Mouse (Mus musculus) embryonic stem cell, embryonic (primary cell): ENCODE results near the gene A930004D18Rik.

Source experiments
- CTCF ChIA-PET, 4 experiments: fragments of 300-600 bp in 2 of 4; fragments of 350-600 bp in 2 of 4; sonication (Branson Sonifier 250); formaldehyde crosslinking; loops; one replicate each; lab custom pipeline; 2022; ENCODE audit warnings: inconsistent platforms in 2 of 4; lab: Charles Lee
- POLR2A ChIA-PET, 4 experiments: fragments of 300-600 bp in 2 of 4; fragments of 350-600 bp in 2 of 4; sonication (Branson Sonifier 250); formaldehyde crosslinking; loops; one replicate each; lab custom pipeline; 2022; ENCODE audit warnings: antibody characterized with exemption in 4 of 4, inconsistent platforms in 1 of 4; lab: Charles Lee

Gene A930004D18Rik

DNA sequence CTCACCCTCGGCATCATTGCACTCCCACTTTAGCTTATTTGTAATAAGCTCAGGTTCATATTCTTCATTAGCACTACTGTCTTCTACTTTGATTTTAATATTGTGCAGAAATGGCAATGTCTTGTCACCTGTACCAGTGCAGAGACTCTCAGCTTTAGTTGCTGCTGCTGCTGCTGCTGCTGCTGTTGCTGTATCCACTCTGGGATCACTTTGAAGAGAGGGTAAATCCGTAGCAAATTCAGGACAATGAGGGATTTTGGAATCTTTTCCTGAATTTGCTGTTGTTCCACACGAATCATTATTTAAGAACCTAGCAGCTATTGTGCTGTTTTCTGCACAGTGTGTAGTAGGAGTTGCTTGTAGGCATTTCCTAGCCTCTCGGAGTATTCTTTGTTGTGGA is 8.6 kb upstream of the A930004D18Rik start:
- CTCF ChIA-PET, result interaction anchor here in 2 of 4 experiments (1.2 to 1.4 kb wide), 2 partner anchors 11 to 19 kb away, joined by 3 read pairs; no protein-coding TSS in a partner anchor
- POLR2A ChIA-PET, result interaction anchor here (0.7 to 9.3 kb wide), 22 partner anchors 8 to 151 kb away, joined by 3 to 125 read pairs (median 4); partner anchors contain the start of genes Mllt10 (in 2 of the 4) and A930004D18Rik (in 1 of the 4)

DNA sequence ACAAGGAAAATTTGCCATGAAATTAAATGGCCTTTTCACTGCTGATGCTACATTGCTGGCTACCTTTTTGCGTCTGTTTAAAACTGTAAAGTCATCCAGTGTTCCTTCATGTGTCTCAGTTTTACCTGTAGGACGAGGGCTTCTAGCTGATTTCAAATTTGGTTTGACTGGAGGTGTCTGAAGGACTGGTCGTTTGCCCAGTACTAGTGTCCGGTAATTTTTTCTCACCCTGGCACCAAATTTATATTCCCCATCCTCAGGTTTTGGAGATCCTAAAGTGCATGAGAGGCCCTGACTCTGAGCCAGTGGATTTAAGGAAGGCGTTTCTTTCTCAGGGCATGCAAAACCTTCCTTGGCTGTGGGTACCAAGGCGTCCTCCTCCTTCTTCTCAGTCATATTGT is 8.2 kb upstream of the A930004D18Rik start:
- ChIA-PET CTCF (interaction anchor here in 1 of 4 experiments (1.2 kb wide), 1 partner anchor 18 kb away, joined by 3 read pairs; no protein-coding TSS in a partner anchor), POLR2A (interaction anchor here (0.7 to 9.3 kb wide), 17 partner anchors 9 to 140 kb away, joined by 3 to 125 read pairs (median 4); partner anchors contain the start of gene A930004D18Rik (in 1 of the 4))

DNA sequence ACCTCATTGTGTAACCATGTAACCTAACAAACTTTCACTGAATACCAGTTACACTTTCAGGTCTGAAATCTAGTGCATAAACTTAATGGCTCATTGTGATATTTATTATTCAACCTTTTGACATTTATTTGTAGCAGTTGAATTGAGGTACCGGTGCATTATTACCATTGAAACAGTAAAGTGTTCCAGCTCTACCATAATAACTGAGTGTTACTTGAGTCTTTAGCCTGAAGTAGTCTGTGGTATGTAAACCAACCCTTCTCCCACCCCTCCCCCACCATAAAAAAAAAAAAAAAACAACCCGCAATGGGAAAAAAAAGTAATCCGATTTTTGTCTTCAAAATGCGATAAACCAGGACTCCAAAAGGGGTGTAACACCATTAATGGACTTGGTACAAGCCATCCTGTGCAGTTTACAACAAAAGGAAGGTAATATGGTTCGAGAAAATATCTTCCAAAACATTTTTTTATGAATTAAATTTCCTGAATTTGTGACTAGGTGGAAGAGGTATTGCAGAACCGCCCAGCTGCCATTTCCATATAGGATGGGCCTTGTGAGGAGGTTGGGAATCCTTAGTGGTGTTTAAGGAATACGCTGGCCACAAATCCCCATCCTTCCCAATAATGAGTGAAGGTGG is 7.7 kb upstream of the A930004D18Rik start:
- ChIA-PET CTCF (interaction anchor here in 1 of 4 experiments (1.2 kb wide), 1 partner anchor 18 kb away, joined by 3 read pairs; no protein-coding TSS in a partner anchor), POLR2A (interaction anchor here in 3 of 4 experiments (0.7 to 9.3 kb wide), 11 partner anchors 8 to 141 kb away, joined by 3 to 125 read pairs (median 5); partner anchors contain the start of gene A930004D18Rik (in 1 of the 3))

DNA sequence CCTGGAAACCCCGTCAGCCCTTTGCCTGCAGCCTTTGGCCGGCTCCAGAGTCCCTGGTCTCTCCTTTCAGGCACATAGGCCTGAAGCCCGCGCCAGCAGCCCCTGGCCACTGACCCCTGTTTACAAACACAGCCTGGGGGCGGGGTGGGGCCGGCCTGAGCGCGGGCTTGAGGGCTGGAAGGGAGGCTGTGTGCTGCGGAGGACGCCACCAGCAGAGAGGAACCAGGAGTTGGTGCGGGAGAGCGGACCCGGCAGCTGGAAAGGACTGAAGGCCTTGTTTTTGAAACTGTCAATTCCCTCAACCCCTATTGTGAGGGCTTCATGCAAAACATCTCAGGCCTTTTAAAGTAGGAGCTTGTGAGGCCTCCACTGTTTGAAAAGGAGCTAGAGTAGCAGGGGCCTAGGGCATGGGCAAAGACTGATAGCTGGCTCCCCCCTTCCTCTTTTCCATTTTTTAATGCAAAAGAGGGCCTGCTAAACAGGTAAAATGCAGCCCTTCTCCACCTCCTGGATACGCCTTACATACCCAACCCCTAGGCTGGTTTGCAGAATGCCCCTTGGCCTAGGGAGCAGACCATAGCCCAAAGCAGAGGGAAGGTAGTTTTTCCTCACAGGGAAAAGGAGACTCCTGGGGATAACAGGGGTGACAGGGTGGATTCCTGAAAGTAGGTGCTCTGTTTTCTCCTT is 3.8 kb upstream of the A930004D18Rik start:
- ChIA-PET POLR2A (interaction anchor here in 3 of 4 experiments (0.6 to 8.8 kb wide), 23 partner anchors 8 to 106 kb away, joined by 3 to 85 read pairs (median 7); partner anchors contain the start of genes Skida1 (in 2 of the 3) and Mllt10 (in 1 of the 3)), CTCF (interaction anchor here in 1 of 4 experiments (1.0 kb wide), 1 partner anchor 14 kb away, joined by 3 read pairs; no protein-coding TSS in a partner anchor)

DNA sequence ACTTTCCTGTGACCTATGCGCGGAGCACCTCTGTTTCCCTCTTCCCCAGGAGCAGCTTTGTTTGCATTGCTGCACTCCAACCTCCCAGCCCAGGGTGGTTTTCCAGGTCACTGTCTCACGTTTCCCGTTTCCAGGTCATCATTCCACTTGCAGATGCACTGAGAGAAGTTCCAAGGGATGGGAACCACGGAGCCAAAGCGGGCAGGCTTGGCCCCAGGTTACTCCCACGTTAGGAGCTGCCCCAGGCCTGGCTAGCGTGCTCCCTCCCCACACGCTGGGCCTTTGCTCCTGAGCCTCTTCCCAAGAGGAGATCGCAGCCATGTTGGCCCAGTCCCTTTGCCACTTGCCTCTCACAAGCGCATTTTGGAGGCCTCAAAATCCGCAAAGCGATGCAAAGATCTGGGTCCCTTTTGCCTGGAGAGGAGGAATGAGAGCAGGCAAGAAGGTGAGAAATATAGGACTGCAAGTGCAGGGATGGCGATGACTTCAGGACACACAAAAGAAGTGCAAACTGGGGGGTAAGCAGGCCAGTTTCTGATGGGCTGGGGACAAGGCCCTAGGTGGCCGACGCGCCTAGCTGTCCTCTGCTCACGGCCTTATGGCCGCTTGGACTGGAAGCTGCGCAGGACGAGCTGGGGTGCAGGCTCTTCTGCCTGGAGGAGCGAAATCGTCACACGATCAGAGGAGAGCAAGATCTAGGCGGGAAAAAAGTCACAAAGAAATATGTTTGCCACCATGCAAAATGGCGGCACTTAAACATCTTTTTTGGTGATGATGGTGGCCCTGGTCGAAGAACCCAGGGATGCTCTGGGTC is 3.0 kb upstream of the A930004D18Rik start:
- POLR2A ChIA-PET, result interaction anchor here (0.5 to 8.8 kb wide), 47 partner anchors 8 to 514 kb away, joined by 3 to 85 read pairs (median 4); partner anchors contain the start of genes Skida1 (in 3 of the 4) and Mllt10 (in 2 of the 4)
- CTCF ChIA-PET, result interaction anchor here in 2 of 4 experiments (0.6 to 2.6 kb wide), 4 partner anchors 8 to 13 kb away, joined by 3 to 13 read pairs (median 4); no protein-coding TSS in a partner anchor

DNA sequence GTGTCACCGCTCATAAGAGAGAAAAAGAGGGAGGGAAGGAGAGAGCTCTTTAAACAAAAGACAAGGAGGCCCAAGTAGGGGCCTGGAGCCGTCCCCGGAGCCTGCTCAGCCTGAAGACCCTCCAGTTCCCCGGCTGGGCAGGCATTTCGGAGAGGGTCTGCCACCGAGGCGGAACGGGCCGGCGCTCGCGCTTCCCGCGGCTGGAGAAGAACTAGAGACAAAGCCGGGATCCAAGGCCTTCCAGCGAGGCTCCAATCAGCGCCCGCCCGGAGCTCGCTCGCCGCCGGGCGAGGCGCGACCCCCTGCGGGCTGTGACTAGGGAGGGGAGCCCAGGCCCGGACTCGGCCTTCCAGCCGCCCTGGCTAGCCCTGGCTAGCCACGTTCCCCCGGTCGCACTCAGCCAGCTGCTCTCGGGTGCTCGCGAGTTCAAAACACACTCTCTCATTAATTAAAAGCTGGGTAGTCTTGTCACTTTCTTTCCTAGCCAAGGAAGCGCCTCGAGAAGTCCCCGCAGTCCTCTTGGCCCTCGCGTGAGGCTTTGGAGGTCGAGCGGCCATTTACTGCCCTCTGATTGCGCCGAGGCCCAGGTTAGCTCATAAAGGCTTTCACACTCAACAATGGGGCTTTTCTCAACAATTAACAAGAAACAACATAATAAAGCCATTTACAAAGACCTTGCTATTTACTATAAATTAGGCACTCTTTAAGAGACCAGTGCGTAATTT is 2.2 kb upstream of the A930004D18Rik start:
- CTCF ChIA-PET, result interaction anchor here in 3 of 4 experiments (0.6 to 2.6 kb wide), 6 partner anchors 8 to 395 kb away, joined by 3 to 13 read pairs (median 4); no protein-coding TSS in a partner anchor
- POLR2A ChIA-PET, result interaction anchor here (0.6 to 8.8 kb wide), 44 partner anchors 9 to 1618 kb away, joined by 3 to 85 read pairs (median 4); partner anchors contain the start of genes Skida1 (in 3 of the 4), Mllt10 (in 2 of the 4) and Dnajc1 (in 1 of the 4)

DNA sequence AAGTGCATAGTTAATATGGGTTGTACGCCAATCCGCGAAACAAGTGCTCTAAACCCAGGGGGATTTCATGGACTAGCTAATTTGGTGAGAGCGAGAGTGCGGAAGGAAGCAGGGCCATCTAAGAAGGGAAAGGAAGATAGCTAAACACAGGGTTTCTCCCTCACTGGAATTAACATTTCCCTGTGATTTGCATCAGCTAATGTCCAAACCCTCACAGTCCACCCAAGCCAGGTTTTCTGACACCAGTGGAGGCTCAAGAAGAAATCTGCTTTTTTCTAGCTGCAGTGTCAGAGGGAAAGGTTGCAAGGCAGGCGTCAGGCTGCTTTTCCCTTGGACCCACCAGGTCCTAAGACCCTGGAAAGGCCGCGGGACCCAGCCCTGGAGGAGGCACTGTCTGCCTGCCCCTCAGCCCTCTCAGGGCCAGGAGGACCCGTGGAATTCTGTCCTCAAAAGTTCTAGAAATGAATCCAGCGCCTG is 1.4 kb upstream of the A930004D18Rik start:
- CTCF ChIA-PET, result interaction anchor here in 2 of 4 experiments (0.6 to 2.6 kb wide), 3 partner anchors 11 to 394 kb away, joined by 3 to 13 read pairs (median 5); no protein-coding TSS in a partner anchor
- POLR2A ChIA-PET, result interaction anchor here in 3 of 4 experiments (0.5 to 8.8 kb wide), 28 partner anchors 8 to 1619 kb away, joined by 3 to 85 read pairs (median 5); partner anchors contain the start of genes Mllt10 (in 2 of the 3), Skida1 (in 2 of the 3) and Dnajc1 (in 1 of the 3)

DNA sequence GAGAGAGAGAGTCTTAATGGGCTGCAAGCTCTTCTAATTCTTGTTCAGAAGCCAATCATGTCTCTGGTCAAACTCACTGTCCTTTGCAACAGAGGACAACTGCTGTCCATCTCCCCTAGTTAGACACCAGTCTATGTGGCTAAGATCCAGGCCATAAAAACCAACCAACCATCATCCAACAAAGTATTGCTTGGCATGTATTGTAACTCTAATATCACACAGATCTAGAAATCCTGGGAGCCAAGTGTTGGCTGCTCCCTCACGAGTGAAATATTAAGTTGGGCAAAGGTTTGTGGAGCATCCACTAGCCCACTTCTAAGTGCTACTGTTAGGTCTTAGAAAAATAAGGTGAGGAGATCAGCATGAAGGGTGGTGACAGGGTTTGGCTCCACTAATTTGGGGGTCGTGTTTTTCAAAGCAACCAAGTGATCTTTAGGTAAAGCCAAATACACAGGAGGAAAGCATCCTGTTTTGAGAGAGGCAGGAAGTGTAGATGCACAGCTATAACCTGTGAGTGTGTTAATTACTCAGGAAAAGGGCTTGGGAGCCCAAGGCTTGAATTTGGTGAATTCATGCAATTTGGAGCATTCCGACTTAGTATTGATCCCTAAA is 710 bp upstream of the A930004D18Rik start:
- CTCF ChIA-PET, result interaction anchor here in 2 of 4 experiments (0.6 to 2.6 kb wide), 4 partner anchors 10 to 102 kb away, joined by 3 to 13 read pairs (median 4); no protein-coding TSS in a partner anchor
- POLR2A ChIA-PET, result interaction anchor here in 3 of 4 experiments (0.5 to 8.8 kb wide), 22 partner anchors 8 to 101 kb away, joined by 3 to 85 read pairs (median 10); partner anchors contain the start of genes Mllt10 (in 2 of the 3) and Skida1 (in 2 of the 3)

DNA sequence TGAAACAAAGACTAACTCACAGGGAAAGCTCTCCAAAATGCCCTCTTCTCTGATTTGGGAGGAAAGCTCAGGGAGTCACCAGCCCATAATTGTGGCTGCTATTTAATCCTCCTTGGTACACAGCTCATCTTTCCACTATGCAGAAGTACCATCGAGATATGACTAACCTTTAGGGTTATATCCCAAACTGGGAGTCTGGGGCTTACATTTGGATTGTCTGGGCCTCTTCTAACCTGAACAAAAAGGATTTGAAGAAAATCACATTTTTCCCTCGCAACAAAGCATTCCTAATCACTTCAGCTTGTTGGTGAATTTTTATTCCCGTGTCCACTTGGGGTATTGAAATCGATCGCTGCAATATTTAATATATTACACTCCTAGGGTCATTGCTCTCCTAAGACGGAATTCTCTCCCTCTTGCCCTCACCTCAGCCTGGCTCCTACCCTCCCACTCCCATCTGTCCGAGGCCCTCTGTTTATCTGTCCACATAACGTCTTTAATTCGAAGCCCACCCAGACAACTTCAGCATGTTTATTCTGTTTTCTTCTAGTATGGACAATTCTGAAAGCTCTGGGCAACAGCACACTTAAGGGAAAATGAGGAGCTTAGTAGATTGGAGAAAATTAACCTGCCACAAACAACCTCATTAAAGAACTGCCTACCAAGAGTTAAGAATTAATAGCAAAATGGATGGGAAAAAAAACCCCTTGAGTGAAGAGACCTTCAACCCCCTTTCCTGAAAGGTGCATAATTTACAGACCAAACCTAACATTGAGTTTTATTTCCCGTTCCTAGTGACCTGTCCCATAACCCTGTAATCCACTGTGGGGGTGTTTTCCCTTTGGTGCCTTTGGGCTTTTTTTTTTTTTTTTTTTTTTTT is 2.9 kb downstream of the A930004D18Rik start:
- CTCF ChIA-PET, result interaction anchor here in 1 of 4 experiments (0.9 kb wide), 1 partner anchor 96 kb away, joined by 3 read pairs; no protein-coding TSS in a partner anchor
- POLR2A ChIA-PET, result interaction anchor here in 1 of 4 experiments (1.3 to 10.5 kb wide), 3 partner anchors 13 to 74 kb away, joined by 3 to 125 read pairs (median 58); partner anchors contain the start of genes Mllt10 and Skida1

DNA sequence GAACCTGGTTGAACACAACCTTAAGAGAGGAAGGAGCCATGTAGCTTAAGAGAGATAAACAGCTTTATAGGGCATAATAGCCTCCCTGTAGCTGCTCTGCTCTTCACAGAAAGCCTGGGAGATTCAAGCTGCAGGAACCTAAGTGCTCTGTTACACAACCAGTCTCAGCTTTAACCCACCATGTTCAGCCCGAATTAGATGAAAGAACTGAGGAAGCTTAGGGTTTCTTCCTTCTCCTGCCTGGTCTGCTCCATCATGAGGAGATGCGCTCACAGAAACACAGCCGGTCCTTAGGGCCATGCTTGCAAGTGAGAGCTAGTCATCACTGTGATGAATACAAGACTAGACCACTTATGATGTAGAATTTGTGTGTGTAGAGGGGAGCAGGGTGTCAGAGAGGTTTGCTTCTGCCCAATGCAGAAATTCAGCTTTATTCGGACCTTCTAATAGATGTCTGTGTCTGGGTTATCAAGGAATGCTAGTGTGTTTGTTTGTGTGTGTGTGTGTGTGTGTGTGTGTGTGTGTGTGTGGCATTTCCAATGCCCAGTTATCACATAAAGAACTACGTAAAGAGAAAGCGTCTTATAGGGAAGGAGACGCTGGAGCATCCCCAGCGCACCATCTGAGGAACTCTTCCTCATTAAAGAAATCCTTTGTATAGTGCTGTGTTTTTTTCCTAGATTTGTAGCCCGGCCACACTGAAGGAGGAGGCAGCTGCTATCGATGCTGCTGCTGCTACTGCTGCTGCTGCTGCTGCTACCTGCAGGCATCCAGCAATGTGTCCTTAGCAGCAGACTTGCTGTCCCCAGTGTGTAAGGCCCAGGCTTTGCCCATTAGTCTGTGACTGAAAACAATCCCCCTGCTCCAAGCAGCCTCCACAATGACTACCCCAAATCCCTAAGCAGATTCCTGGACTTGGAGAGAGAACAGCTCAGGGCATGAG is 4.1 kb downstream of the A930004D18Rik start:
- CTCF ChIA-PET, result interaction anchor here in 2 of 4 experiments (0.6 to 0.9 kb wide), 3 partner anchors 97 to 648 kb away, joined by 3 read pairs; no protein-coding TSS in a partner anchor

DNA sequence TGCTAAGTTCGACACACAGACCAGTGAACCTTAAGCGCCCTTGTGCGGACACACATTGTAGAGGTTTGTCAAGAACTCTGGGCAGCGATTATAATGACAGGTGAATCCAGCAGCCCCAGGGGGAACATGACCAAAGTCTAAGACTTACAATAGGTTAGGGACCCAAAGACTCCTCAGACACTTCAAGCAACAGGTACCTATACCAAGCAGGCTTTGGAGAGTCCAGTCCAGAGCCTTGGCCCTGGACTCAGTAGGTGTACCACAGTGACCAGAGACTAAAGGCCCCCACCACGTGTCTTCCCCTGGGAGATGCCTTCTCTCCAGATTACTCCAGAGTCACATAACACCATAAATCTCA is 5.0 kb downstream of the A930004D18Rik start:
- ChIA-PET POLR2A (interaction anchor here (0.5 to 10.5 kb wide), 19 partner anchors 8 to 178 kb away, joined by 3 to 125 read pairs (median 4); partner anchors contain the start of genes Skida1 (in 3 of the 4) and Mllt10 (in 1 of the 4)), CTCF (interaction anchor here in 2 of 4 experiments (0.7 to 1.0 kb wide), 2 partner anchors 7 to 31 kb away, joined by 3 read pairs; no protein-coding TSS in a partner anchor)

More for the DNA sequence above, 4.1 kb downstream of the A930004D18Rik start:
- POLR2A ChIA-PET, result interaction anchor here in 3 of 4 experiments (0.7 to 10.5 kb wide), 15 partner anchors 7 to 516 kb away, joined by 3 to 125 read pairs (median 3); partner anchors contain the start of genes Mllt10 (in 1 of the 3) and Skida1 (in 1 of the 3)

DNA sequence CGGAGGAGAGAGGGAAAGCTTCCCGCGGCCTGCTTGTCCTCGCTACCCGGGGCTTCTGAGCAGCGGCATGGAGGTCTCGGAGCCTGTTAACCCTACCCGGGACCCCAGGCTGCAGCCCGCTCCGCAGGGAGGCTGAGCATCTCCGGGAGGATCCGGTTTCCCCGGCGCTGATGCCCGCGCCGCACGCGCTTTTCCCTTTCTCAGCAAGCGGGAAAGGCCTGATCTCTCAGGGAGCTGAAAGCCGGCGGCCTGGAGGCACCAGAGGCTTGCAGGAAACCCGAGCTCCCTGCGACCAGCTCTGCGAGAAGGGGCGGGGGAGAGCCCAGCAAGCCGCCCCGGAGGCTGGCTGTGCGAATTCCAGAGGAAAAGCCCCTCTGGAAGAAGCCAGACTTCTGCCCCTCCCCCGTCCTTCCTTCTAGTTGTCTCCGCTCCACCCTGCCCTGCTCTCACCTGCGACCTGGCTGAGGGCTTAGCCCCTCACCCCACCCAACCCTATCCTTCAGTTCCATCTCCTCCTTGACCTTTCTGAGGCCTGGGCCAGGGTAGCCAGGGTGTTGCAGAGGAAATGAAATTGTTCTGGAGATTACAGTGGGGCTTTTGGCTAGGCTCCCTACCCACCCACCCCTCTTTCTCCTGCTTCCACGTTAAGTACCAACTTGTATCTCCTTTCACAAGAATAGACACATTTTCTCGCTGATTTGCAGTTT is 5.6 kb downstream of the A930004D18Rik start:
- ChIA-PET POLR2A (interaction anchor here (0.5 to 10.5 kb wide), 21 partner anchors 9 to 291 kb away, joined by 3 to 125 read pairs (median 5); partner anchors contain the start of genes Skida1 (in 3 of the 4) and Mllt10 (in 1 of the 4)), CTCF (interaction anchor here in 2 of 4 experiments (0.6 to 1.0 kb wide), 3 partner anchors 8 to 44 kb away, joined by 3 read pairs; no protein-coding TSS in a partner anchor)
